Mouse (Mus musculus): ENCODE measurements around the gene Rps6kb2. TPM values are rescaled to one million over a fixed set of nuclear protein-coding genes. Genes with fewer than 3 reads are reported as not detected.
A peak's percentile ranks its signal among the peaks of the same experiment; 100 is the strongest.
"Not testable (repeated sequence)": the region's sequence is repeated elsewhere in the genome, so short reads cannot be mapped to it uniquely, and the experiment has no call there.

The Rps6kb2 gene
- total RNA-seq, 2 experiments from 2014 or later, result 31.6 to 39.9 TPM

DNA sequence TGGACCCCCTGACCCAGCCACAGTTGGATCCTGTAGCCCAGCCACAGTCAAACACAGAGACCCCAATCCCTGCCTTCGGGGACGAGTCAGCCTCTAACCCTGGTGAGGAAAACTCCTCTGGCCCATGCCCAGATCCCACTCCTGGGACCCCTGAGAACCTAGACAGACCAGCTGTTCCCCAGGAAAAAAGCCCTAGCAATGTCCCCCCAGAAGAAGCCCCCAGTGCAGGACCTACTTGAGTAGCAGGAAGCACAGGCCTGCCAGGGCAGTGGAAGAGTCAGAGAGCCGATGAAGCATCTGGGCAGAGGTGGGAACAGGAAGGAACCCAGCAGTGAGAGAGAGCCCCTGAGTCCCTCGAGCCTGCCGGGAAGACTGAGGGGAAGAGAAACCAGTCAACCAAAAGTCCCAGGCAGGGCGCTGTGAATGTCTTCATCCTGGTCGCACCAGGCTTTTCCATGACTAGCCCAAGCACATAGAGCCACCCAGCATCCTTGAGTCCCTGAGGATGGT, 19.3 kb downstream of the Rps6kb2 start, which contains the start of gene Cabp4:
Gene Cabp4 (minus strand): TSS at position 275 of the 510 bp plus-strand sequence.
- no peak for DNase-seq (ENCODE audit: low spot score in 2 of 2)

DNA sequence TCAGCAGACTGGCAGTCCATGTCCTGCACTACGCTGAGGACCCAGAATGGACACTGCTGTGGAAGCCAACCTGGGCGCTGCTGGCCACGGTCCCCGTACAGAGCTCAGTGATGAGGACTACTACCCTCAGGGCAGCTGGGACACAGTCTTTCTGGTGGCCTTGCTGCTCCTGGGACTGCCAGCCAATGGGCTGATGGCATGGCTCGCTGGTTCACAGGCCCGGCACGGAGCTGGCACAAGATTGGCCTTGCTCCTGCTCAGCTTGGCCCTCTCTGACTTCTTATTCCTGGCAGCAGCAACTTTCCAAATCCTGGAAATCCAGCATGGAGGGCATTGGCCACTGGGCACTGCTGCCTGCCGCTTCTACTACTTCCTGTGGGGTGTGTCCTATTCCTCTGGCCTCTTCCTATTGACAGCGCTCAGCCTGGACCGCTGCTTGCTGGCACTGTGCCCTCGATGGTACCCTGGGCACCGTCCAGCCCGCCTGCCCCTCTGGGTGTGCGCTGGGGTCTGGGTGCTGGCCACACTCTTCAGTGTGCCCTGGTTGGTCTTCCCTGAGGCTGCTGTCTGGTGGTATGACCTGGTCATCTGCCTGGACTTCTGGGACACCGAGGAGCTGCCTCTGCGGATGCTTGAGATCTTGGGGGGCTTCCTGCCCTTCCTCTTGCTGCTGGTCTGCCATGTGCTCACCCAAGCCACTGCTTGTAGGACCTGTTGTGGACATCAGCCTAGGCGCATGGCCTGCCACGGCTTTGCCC, 20.6 kb downstream of the Rps6kb2 start:
- no peak for DNase-seq (ENCODE audit: low spot score in 2 of 2)

DNA sequence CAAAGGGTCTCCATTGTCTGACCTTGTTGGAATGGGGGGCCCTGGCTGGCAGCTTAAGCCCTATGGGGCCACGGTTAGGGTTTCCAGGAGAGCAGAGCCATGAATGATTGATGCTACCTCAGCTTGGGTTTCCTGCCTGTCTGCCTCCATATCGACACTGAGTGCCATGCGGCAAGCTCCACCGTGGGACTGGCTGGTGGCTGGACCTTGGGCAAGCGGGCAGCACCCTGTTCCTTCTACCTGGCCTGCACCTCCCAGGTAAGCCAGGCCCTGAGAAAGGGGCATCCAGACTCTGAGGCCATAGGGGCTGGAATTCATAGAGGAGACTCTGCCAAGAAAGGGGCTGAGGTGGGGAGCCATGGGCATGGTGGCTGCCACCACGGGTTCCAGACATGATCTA, 23.0 kb downstream of the Rps6kb2 start:
- no peak for DNase-seq (ENCODE audit: low spot score in 2 of 2)

DNA sequence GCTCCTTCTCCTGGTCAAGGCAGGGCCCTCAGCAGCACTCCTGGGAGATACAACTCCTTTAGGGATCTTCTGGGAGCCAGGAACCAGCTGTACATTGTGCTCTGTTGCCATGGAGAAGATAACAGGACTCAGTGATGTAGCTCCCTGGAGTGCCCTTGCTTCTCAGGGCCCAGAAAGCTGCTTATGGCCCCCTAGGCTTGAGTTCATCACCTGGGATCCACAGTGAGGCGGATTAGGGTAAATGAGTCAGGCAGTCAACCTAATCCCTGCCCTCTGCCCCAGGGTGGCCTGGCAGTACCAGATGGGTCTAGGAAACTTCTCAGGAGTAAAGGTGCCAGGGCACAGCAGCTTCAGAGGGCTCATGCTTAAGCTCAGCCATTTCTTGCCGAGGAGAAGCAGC, 23.7 kb downstream of the Rps6kb2 start, which contains the start of gene Gpr152:
Gene Gpr152 (plus strand): TSS at position 342 of the 400 bp plus-strand sequence.
- no peak for DNase-seq (ENCODE audit: low spot score in 2 of 2)

- no peak for DNase-seq (ENCODE audit: low spot score in 2 of 2)
Measured at GRCm38 (mm10) chr19:4137913-4138312, 25.2 kb downstream of the Rps6kb2 start.

- DNase-seq (ENCODE audit: low spot score in 2 of 2), result no peak
Measured at GRCm38 (mm10) chr19:4136463-4136862, 26.7 kb downstream of the Rps6kb2 start.

GRCm38 (mm10) chr19:4135963-4136345, 27.2 kb downstream of the Rps6kb2 start:
- DNase-seq (ENCODE audit: low spot score in 2 of 2), result not testable (repeated sequence)

DNA sequence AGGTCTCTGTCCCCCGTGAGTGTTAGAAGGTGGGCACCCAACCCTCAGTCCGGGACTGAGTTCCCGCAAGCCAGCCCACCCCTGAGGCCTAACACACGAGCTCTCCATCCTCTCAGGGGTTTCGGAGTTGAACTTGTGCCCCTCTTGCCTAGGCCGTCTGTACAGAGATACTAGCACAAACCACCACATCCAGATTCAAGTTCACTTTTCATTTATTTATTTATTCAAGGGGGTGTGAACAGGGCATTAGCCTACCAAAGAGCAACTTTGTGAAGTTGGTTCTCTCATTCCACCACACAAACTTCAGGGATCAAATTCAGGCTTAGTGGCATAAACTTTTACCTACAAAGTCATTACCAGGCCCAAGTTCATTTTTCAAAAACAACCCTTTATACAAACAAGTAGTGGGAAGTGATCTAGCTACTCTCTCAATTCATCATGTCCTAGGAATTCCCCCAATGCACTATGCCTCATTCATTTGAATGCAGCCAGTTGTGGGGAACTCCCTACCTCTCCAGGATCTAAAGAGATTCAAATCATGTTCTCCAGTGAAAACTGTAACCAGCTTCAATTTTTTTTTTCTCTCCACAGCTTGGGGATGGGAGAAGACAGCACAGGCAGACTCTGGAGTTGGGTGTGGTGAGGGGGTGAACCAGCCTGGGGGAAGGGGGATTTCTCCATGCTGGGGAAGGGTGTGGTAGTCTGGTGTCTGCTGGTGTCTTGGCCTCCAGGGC, 27.8 kb downstream of the Rps6kb2 start:
- DNase-seq (ENCODE audit: low spot score in 2 of 2), result not testable (repeated sequence)

- no peak for DNase-seq (ENCODE audit: low spot score in 2 of 2)
Measured at GRCm38 (mm10) chr19:4134354-4134753, 28.8 kb downstream of the Rps6kb2 start.

GRCm38 (mm10) chr19:4131768-4132167, 31.4 kb downstream of the Rps6kb2 start:
- DNase-seq (ENCODE audit: low spot score in 2 of 2), result no peak

GRCm38 (mm10) chr19:4131075-4131474, 32.1 kb downstream of the Rps6kb2 start:
- DNase-seq (ENCODE audit: low spot score in 2 of 2), result no peak

- DNase-seq (ENCODE audit: low spot score in 2 of 2), result no peak
Measured at GRCm38 (mm10) chr19:4130106-4130505, 33.0 kb downstream of the Rps6kb2 start.

GRCm38 (mm10) chr19:4129462-4129861, 33.7 kb downstream of the Rps6kb2 start:
- DNase-seq (ENCODE audit: low spot score in 2 of 2), result no peak

DNA sequence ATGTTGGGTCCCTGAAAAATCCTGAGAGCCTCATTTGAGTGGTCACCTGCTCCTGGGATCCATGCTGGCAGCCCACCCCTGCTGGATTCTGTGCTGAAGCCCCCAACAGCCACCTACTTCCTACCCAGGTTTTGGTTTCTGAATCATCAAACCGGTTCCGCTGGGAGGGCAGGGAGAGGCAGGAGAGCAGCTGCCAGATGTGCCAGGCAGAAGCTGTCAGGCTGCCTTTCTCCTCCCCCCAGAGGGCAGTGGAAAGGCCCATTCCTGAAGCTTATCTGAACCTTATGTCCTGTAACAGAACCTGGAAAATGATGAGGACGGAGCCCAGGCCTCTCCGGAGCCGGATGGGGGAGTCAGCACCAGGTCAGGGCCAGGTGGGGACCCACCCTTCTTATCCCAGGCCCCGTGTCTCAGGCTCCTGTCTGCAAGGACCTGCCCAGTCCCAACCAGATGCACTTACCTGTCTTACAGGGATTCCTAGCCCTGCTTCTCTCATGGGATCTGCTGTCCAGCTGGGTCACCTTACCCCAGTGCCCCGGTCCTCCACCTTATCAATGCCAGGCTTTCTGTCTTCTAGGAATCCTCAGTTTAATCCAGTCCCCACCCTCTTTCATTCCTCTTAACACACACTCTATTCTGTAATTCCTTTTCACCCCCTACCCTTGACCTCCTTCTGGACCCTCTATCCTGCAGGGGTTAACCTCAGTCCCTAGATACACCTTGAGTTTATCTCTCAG, 36.2 kb downstream of the Rps6kb2 start:
- no peak for DNase-seq (ENCODE audit: low spot score in 2 of 2)

DNA sequence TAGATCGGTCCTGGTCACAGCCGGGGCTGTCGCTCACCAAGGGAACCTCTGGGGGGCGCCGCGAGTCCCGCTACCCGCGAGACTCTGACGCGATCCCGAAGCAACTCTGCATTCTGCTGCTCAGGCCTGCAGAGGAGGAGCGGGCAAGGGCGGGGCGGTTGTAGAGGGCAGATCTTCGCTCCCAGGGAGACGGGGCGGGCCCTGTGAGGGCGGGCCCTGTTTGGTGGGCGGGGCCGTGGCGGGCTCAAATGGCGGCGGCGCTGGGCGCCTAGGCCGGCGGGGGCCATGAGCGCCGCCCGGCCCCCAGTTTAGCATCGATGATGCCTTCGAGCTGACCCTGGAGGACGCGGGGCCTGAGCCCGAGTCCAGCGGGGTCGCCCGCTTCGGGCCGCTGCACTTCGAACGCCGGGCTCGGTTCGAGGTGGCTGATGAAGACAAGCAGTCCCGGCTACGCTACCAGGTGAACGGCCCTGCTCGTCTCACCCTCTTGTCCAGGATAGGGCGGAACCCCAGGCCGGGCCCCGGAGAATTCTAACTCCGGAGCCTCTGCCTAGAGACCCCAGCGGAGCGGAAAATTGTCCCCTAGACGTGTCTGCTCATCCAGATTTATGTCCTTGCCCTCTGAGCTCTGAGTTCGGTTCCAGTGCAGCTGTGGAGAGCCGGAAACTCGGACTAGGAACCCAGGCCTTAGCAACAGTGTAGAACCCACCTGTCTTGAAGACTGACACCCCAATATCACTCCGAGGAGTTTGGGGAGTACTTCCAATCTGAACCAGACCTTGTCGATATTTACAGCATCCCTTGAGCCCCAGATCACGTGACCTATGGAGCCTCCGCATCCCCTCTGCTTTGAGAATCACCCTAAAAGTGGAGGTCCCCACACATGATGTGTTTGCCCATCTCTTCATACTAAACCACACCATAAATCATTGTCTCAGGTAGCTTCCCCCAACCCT, 37.1 kb downstream of the Rps6kb2 start, which contains the start of gene Aip:
Gene Aip (minus strand): TSS at position 118 of the 956 bp plus-strand sequence.
- peak; percentile 97 to 98 for DNase-seq (ENCODE audit: low spot score in 2 of 2)

DNA sequence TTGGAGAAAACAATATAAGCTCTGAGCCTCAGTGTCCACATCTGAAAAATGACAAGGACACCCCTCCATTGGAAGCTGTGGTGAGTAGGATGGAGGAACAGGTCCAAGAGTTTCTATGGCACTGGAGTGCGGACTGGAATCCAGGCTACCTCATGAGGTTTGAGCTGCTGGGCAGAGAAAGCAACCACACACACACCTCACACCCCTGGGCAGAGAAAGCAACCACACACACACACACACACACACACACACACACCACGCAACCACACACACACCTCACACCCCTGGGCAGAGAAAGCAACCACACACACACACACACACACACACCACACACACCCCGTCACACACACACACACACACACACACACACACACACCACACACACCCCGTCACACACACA, 37.9 kb downstream of the Rps6kb2 start:
- peak; percentile 35 to 48 for DNase-seq (ENCODE audit: low spot score in 2 of 2)

- DNase-seq (ENCODE audit: low spot score in 2 of 2), result no peak
Measured at GRCm38 (mm10) chr19:4124432-4124831, 38.7 kb downstream of the Rps6kb2 start.

DNA sequence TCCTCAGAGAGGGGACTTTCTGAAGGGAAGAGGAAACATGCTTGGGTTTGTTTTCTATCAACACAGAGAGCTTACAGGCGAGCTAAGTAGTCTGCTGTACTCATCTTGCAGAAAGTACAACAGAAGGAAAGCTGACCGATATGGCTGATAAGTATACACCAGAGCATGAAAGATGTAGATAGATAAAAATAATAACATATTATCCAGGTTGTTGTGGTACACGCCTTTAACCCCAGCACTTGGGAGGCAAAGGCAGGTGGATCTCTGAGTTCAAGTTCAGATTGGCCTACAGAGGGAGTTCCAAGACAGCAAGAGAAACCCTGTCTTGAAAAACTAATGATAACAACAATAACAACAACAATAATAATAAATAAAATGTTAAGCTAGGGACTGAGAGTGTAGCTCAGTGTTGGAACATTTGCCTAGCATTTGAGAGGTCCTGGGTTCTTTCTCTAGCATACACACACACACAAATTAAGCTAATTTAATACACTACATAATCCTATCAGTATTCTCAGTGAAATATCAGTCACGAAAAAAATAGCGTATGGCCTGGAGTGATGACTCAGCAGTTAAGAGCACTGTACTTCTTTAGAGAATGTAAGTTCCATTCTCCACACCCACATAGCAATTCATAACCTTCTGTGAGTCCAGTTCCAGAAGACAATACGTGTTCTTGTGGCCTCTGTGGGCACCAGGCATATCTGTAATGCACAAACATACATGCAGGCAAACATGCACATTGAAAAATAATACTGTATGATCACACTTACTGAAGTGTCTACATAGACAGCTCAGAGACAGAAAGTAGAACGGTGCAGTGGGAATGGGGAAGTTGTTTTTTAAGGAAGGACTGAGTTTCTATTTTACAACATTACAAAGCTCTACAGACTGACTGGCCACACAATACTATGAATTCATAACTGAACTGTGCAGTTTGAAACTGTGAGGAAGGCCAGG, 40.5 kb downstream of the Rps6kb2 start:
- DNase-seq (ENCODE audit: low spot score in 2 of 2), result no peak

- not testable (repeated sequence) for DNase-seq (ENCODE audit: low spot score in 2 of 2)
Measured at GRCm38 (mm10) chr19:4121896-4122295, 41.3 kb downstream of the Rps6kb2 start.

Data from layer of hippocampus, postnatal 10 days (tissue).